Mouse (Mus musculus): ENCODE results near the gene Tmem176b.
"Not testable (repeated sequence)": the region's sequence is repeated elsewhere in the genome, so short reads cannot be mapped to it uniquely, and the experiment has no call there.

Tmem176b gene

DNA sequence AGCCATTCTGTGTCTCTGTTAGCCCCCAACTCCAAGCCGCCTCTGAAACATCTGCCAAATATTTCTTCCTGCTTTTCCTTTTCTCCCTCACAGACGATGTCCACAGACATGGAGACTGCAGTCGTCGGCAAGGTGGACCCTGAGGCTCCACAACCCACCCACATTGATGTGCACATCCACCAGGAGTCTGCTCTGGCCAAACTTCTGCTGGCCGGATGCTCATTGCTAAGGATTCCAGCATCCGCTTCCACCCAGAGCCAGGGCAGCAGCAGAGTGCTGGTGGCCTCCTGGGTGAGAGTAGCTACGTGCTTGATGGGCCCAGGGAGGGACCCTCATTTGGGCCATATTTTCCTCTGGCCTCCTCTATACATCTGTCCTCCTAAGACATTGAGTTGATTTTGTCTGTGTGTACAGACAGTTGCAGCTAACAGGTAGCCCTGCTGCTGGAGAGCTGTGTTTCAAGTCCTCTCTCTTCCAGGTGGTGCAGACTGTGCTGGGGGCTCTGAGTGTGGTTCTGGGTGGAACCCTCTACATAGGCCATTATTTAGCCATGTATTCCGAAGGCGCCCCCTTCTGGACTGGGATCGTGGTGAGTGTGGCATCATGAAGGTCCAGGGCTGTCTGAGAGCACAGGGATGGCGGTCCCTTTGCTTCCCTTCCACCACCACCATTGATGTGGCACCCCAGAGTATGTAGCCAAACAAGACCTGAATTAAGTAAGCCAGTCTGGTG lies 981 bp upstream of the Tmem176b start:
- peak; percentile 44 for DNase-seq (ENCODE audit: low read depth)

DNA sequence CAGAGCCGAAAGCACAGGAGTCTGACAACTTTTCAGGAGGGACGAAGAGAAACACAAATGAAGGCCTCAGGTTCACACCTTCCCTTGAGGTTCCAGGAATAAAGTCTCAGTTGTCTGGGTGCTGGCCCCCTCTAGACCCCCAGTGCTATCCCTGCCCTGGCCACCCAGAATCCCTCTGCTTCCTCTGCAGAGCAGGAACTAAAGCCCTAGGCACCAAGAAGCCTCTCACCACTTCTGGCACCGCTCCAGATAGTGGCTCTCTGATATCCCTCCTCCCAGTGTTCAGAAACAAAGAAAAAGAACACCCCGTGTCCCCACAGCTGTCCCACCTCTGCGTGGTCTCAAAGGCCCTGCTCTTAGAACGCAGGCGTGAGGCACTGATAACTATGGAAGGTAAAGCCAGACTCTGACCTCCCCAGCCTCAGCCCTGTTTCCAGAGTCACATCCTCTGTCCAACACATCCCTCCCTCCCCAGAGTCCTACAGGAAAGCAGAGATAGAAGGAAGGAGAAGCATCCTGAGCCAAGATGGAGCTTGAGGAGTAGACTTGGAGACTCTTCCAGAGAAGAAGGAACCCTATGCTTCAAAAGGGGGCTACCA lies 826 bp downstream of the Tmem176b start, which contains the start of gene Tmem176a:
Tmem176a (plus strand) TSS at position 549 of the 599 bp plus-strand sequence.
- DNase-seq (ENCODE audit: low read depth) = peak; percentile 28

DNA sequence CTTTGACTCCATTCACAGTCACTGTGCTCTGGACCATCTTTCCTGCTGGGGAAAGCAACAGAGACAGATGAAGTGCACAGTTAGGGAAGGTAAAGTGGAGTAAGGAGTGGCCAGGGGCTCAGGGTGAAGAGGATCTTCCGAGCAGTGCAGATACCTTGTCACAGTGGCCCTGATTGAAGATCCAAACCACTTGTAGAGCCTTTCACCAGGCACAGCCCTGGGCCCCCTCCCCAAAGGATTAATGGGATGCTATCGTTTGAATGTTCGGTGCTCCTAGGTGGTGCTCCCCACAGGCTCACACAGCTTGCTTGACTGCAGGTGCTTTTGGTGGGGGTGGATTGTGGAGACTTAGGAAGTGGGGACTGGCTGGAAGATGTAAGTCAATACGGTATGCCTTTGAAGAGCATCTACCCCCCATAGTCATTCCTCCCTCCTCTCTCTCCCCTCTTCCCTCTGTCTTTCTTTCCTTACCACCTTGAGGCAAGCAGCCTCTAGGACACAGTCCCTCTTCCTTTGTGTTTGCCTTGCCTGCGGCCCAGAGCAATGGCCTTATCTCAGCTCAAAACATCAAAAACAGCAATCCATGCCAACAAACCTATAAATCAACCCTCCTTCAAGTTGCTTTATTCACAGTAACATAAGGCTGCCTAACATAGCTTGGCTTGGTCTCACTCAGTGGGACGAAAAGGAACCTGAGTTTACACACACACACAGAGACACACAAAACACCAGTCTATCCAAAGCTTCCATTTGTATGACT lies 2.8 kb downstream of the Tmem176b start:
- DNase-seq (ENCODE audit: low read depth) = no peak

DNA sequence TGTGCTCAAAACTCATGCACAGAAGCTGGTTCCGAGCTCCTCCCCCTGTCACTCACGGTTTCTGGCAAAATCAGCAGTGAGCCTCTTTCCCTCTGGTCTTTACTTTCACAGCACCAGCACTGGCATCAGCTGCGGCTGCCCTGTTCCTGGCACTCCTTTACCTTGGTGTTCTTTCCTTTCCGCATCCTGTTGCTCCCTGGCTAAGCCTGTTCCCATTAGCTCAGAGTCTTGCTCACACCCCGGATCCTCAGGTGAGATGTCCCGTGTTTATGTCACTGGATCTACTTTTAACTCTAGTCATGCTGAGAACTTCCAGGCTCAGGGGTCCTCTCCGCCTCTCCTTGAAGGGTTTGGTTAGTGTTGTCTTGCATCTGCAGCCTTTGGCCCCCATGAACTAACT lies 3.8 kb downstream of the Tmem176b start:
- DNase-seq (ENCODE audit: low read depth) = no peak

DNA sequence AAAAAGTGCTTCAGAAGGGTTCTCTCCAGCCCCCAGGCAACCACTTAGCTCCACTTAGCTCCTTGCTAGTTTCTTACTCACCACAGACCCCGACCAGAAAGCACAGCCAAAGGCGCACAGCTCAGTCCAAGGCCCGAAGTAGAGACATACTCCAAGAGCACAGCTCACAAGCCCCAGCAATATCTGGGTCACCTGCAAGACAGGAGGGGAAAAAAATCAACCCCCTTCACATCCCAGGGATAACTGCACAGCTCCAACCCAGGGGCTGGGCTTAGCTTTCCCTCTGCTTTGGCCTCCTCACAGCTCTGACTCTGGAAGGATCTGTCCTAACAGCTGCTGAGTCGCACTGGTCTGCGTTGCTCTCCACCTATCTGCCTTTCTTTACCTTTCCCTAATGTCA lies 5.2 kb downstream of the Tmem176b start:
- no peak for DNase-seq (ENCODE audit: low read depth)

DNA sequence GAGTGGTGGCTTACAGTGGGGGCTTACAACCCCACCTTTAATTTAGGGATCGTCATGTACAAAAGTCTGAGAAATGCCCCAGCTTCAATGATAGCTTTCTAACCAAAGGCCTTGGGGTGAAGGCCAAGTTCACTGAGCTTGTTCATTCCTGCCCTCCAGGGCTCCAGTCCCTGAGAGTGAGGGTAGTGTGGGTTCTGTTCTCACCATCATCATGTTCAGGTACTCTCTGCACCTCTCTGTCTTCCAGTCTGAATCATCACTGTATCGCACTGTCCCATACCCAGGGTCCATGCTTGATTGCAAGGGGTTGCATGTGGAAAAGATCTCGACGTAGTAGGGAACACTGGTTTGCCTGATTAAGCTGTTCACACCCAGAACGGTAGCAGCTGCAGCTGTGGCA lies 6.1 kb downstream of the Tmem176b start:
- no peak for DNase-seq (ENCODE audit: low read depth)

DNA sequence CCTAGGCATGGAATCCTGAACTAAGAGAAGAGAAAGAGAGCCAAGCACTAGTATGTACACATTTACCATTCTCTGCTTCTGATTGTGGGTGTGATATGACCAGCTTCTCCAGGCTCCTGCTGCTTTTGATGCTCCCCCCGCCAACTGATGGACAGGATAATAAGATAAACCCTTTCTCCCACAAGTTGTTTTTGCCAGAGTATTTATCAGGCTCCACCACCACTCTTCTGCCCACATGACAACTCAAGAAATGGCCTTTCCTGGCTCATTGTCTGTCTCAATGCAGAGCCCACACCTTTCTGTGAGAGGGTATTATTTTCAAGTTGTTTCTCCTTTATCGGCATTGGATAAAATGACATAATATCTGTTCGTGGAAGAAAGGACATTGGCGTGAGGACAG lies 7.8 kb downstream of the Tmem176b start:
- no peak for DNase-seq (ENCODE audit: low read depth)

DNA sequence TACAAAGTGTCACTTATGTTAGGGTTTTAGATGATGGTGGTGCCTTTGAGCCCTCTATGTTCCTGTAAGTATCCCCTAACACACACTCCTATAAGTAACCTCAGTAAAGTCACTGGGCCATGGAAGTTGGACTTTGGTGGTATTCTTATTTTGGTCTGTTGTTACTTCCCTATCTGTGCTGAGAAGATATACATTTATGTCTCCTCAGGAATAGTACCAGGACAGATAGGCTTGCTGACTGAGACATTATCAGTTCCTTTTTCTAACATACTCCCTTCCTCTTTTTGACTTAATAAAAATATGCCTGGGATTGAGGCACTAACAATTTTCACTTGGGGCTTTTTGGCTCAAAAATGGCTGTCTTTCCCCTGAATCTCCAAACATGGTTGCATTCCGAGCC lies 8.9 kb downstream of the Tmem176b start:
- no peak for DNase-seq (ENCODE audit: low read depth)

DNA sequence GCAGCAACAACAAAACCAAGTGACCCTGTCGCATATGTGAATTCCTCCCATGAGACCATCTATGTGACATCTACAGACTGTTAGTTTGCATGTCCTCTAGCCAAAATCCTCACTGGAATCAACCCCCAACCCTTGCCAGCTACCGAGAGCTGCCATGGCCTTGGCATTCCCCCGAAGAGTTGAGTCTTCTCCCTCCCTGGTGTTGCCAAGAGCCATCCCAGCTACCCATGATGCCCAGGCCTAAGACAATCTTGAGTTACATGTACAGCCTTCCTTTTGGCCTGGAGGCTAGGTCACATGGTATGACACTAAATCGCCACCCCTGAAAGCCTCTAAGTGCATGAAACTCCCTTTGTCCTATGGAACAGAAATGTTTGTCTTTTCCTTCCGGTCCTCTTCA lies 10.2 kb downstream of the Tmem176b start:
- DNase-seq (ENCODE audit: low read depth) = no peak

DNA sequence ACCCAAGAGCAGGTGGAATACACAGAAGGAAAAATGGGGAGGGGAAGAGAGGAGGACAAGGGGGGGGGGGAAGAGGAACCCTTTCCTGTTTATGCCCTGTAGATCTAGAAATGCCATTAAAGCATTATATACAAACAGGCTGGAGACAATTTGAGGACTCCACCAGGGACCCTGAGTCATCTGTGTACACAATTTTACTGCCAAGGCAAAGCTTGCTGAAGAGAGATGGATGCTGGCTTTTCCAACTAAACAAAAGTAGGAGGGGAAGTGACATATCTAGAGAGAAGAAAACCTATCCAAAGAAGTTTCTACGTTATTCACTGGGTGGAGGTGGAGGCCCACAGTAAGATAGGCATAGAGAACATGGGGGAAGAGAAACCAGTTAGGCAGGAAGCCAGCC lies 11.1 kb downstream of the Tmem176b start:
- no peak for DNase-seq (ENCODE audit: low read depth)

DNA sequence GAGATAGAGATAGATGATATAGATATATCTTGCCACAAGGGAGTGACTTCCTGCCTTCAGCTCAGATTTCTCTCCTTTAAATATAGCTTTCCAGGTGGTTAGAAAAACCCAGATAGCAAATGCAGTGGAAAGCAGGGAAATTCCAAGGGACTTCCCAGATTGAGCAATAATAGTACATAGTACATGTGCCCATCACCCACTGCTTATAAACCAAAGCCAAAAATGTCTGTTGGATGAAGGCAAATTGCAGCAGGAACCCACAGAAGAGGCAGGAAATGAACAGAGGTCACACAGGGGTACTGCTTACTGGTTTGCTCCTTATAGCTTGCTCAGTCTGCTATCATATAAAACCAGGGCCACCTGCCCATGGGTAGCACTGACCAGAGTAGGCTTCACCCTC lies 11.6 kb downstream of the Tmem176b start:
- peak; percentile 44 for DNase-seq (ENCODE audit: low read depth)

DNA sequence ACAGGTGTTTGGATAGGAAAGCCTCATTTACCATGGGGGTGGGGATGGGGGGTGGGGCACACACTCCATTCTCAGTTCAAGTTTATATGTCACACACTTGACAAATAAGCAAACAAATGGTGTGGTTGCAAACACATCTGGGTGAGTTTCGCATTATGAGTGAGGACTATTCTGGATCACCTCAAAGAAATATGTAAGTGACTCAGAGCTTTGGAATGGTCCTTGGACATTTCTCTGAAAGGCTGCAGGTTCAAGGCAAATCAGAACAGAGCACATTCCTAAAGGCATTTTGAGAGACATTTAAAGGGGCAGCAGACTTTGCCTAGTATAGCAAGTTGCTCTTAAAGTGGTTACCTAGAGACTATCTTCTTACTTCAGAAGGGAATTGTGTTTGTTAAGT lies 12.3 kb downstream of the Tmem176b start:
- DNase-seq (ENCODE audit: low read depth) = no peak

DNA sequence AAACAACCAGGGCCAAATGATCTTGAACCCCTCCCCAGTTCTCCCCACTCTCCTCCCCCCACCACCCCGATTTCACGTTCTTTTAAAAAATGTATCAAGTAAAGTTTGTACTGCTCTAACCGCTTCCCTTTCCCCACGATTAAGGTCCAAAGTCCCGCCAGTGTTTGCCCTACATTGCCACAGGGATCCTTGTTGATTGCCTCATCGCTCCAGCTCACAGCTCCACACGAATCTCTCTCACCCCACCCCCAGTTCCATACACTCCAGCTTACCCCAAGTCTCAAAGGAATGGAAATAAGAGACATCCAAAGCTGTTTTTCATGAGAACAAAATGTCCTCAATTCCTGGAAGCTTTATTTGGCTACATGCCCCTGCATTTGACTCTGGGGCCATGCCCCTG lies 16.3 kb downstream of the Tmem176b start:
- no peak for DNase-seq (ENCODE audit: low read depth)

DNA sequence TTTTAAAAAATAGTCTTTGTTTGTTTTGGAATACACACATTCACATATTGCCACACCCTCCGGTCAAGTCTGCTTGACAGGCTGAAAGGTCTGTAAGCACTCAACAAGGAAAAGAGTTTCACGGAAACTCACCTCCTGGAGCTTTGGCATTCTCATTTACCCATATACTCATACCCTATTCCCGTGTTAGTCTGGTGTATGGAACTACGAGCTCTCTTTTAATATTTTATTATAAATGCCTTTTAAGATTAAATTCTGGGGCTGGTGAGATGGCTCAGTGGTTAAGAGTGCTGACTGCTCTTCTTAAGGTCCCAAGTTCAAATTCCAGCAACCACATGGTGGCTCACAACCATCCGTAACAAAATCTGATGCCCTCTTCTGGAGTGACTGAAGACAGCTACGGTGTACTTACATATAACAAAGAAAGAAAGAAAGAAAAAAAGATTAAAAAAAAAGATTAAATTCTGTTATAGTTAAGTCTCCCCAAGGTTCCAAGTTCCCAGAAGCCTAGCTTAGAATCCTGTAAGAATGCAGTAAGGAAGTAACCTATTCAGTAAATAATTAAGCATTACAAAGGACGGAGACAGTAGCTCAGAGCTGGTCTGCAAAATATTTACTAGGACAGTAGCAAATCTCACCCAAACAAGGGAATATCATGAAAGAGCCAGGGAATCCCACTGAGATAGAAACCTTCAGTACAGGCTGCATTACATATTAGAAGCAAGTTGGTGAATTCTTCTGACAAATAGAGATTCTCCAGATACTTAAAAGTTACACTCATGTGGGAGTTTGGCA lies 19.1 kb downstream of the Tmem176b start:
- DNase-seq (ENCODE audit: low read depth) = not testable (repeated sequence)

DNA sequence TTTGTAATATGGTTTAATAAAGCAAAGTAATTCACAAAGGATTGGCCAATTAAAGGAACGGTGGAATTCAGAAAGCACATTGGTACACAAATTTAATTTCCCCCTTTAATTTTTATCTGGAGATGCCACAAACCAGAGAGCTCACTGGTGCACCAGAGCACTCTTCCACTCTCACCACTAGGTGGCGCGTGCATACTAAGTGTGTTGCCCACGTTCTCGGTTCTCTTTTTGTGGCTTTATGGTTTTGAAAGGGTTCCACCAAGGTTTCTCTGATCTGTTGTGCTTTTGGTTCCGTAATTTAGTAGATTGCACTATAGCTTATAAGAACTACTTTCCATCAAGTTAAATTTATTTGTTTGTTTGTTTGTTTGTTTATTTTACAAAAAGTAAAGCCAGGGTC lies 23.5 kb downstream of the Tmem176b start:
- peak; percentile 88 for DNase-seq (ENCODE audit: low read depth)

DNA sequence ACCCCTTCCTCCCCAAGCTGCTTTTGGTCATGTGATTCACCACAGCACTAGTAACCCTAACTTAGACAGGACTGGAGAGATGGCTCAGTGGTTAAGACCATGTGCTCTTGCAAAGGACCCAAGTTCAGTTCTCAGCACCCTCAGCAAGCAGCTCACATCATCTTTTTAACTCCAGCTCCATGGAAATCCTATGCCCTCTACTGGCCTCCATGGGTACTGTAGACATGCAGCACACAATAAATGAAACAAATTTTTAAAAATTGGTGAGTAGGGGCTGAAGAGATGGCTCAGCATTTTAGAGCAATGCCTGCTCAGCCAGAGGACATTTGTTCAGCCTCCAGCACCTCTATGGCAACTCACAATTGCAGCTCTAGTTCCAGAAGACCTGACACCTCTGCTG lies 26.3 kb downstream of the Tmem176b start:
- DNase-seq (ENCODE audit: low read depth) = peak; percentile 28

DNA sequence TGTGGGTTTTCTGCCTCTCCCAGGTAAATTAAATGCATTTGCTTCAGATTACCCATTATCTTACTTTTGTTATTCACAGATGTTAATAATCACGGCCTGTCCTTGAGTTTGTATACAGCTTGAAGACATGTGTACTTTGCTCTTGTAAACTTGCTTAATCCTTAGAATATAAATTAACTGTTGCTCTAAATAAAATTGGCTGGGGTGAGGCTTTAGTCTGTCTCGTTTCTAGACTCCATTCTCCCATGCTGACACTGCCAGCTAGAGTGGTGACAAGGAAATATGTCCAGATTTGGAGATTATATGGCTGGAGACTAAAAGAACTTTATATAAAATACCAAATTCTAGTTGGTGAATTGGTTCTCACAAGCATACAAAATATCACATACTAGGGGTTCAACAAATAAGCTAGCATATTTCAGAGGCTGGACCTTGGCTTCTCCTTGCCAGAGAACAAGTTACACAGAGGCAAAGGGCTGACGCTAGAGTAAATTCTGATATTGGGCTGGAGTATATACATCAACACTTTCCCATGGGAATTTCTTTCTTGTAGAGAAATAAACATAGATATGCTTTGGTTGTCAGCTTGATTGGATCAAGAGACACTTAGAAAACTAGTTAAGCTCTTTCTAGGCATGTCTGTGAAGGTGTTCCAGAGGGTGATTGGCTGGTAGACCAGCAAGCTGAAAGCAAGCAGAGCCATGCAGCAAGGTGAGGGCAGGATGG lies 31.6 kb downstream of the Tmem176b start:
- DNase-seq (ENCODE audit: low read depth) = no peak

DNA sequence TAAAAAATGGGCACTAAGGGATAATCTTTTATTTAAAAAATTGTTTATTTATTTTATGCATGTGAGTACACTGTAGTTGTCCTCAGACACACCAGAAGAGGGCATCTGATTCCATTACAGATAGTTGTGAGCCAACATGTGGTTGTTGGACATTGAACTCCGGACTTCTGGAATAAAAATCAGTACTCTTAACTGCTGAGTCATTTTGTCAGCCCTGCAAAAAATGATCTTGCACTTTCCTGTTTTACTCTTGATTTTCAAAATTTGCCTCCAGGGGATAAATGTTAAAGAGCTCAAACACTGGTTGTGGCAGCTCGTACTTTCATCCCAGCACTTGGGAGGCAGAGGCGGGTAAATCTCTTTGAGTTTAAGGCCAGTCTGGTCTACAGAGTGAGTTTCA lies 34.5 kb downstream of the Tmem176b start:
- DNase-seq (ENCODE audit: low read depth) = no peak

DNA sequence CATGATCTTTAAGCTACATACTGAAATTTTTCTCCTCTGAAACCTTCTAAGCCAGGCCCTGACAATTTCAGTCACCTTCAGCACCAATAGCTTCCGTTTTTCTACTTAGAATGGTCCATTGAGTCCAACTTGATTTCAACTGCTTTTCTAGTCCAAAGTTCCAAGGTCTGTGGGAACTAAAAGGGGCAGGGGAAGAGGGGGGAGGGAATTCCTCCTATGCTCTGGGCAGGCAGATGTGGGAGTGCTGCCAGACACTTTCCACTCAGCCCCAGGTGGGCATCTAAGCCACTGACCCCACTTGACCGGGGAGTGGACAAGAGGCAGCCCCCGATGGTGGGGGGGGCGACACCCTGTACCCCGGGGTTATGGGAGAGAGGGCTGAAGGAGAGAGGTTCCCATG lies 37.0 kb downstream of the Tmem176b start:
- DNase-seq (ENCODE audit: low read depth) = no peak

DNA sequence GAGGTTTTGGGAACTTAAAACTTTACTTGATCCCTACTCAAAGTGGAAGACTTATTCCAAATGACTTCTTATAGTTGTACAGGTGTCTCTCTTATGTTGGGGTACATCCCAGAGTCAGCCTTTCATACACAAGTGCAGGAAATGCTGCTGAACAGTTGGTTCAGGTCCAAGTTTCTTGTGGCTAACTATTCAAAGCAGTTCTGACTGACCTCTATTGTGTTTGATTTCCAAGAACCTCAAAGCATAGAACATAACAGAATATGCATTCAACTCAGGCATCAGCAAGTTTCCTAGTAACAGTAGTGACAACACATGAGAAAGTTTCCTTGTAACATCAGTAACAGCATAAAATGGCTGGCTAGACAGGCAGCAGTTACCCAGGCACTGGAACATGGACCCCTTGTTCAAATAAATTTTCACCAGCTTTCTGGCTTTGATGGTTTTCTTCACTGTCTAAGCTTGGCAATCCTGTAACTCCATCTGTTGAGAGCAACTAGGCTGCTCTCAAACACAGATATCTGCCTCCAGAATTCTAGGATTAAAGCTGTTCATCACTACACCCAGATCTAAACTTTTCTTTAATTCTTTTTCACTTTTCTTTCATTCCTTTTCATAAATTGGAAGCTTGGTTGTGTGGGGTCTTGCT lies 37.8 kb downstream of the Tmem176b start:
- DNase-seq (ENCODE audit: low read depth) = peak; percentile 36

DNA sequence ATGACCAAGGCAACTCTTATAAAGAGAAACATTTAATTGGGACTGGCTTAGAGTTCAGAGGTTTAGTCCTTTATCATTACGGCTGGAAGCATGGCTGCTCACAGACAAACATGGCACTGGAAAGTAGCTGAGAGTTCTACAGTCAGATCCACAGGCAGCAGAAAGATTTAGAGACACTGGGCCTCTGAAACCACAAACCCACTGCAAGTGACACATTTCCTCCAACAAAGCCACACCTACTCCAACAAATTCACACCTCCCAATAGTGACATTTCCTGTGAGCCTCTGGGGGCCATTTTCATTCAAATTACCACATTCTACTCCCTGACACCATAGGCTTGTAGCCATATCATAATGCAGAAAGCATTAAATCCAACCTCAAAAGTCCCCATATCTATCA lies 39.4 kb downstream of the Tmem176b start:
- peak; percentile 70 for DNase-seq (ENCODE audit: low read depth)
